Mouse (Mus musculus) cerebellum, adult 8-10 months (tissue): ENCODE measurements around the gene Qrsl1.

Source experiments
- DNase-seq: peaks from one replicate; pipeline ENCODE4 v3.0.0; 2022

Qrsl1 gene

GRCm38 (mm10) chr10:43856351-43856750 is 45.2 kb downstream of the Qrsl1 start:
- no peak for DNase-seq

GRCm38 (mm10) chr10:43855916-43856315 is 45.6 kb downstream of the Qrsl1 start:
- no peak for DNase-seq

DNA sequence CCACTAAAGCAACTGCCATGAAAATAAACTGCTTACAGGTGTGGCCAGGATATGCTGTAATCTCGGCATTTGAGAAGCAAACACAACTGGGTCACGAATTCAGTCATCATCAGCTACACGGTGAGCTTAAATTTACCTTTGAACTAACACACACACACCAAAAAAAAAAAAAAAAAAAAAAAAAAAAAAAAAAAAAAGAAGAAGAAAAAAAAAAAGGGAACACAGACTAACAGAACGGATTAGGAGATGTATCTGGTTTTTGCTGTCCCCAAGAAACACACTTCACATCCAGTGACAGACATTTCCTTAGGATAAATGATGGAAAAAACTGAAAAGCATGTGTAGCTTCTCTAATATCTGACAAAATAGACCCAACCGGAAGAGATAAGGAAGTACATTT is 49.6 kb downstream of the Qrsl1 start:
- no peak for DNase-seq

GRCm38 (mm10) chr10:43849478-43849877 is 52.1 kb downstream of the Qrsl1 start:
- DNase-seq: no peak

- no peak for DNase-seq
Observed at GRCm38 (mm10) chr10:43846141-43846622, 55.4 kb downstream of the Qrsl1 start.

GRCm38 (mm10) chr10:43845442-43845841 is 56.1 kb downstream of the Qrsl1 start:
- DNase-seq: no peak

GRCm38 (mm10) chr10:43841441-43841840 is 60.1 kb downstream of the Qrsl1 start:
- no peak for DNase-seq

DNA sequence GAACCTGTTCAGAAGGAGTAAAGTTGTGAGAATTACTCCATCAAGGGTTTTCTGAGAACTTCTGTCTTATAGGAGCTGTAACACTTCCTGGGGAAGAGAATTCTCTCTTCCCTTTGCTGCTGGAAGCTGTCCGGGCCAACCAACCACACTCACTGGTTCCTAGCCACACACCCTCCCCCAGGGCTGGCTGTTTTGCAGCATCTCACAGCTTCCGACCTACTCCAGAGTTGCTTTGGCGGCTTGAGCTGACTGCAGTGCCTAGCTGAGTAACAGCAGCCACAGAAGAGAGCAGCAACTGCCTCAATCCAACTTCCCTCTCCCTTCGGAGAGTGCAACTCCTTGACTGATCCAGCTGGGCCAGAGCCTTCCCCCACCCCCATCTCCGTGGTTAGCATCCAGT is 68.7 kb downstream of the Qrsl1 start:
- no peak for DNase-seq

DNA sequence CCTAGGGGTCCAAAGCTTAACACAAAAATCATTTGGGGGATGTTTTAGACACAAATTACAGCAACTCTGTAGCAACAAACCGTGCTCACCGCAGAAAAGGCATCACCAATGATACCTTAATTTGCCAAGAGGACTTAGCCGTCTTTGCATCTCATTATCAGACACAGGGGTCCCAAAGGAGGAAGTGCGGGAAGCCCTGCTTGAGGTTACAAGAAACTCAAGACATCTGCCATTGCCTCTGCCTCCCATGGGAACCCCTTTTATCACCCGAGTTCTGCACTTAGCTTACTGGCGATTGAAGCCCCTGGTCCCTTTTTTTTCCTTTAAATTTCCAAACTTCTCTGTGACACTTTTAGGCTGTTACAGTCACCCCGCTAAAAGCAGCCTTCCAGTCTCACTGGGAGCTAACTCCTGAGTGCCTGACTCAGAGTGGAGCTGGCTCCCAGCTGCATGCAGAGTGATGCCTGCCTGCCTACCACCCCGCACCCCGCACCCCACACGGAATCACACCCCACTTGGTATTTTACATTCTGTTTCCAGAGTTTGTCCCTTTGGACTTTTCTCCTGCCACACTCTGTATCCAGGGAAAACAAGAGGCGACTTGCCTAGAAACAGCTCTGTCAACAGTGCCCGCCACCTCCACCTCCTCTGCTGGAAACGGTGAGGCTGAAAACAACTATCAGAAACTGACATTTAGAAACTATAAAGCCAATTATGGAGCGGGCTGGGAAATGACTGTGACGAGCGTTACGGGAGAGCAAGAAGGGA is 71.1 kb downstream of the Qrsl1 start:
- DNase-seq: no peak

- no peak for DNase-seq
Observed at GRCm38 (mm10) chr10:43828686-43829015, 72.9 kb downstream of the Qrsl1 start.

DNA sequence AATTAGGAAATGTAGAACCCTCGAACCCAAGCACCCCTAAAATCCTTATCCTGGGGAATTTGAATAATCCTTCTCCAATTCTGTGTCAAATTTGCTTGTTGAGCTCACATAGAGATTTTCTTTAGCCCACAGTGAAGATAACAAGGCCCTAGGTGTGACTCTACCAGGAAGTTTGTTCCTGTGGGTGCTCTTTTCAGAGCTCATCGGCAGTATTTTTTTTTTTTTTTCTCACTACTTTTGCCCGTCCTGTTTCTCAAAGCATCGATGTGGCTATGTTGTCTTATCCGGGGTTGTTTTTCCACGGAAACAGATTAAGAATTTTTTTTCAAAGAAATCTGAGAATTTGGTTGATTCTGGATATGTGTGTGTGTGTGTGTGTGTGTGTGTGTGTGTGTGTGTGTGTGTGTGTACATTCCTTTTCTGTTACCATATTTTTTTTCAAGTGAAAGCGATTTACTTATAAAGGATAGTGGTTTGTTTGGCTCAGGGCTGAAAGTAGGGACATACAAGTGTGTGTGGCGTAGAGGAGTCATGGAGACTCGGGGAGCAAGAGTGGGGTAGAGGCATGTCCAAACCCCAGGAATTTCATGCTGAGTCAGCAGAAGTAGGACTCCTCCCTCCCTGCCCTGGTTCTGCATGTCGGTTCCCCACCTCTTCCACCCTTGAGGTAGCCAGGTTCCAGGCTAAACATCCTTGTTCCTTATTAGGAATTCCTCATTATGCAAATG is 73.4 kb downstream of the Qrsl1 start:
- DNase-seq: no peak

DNA sequence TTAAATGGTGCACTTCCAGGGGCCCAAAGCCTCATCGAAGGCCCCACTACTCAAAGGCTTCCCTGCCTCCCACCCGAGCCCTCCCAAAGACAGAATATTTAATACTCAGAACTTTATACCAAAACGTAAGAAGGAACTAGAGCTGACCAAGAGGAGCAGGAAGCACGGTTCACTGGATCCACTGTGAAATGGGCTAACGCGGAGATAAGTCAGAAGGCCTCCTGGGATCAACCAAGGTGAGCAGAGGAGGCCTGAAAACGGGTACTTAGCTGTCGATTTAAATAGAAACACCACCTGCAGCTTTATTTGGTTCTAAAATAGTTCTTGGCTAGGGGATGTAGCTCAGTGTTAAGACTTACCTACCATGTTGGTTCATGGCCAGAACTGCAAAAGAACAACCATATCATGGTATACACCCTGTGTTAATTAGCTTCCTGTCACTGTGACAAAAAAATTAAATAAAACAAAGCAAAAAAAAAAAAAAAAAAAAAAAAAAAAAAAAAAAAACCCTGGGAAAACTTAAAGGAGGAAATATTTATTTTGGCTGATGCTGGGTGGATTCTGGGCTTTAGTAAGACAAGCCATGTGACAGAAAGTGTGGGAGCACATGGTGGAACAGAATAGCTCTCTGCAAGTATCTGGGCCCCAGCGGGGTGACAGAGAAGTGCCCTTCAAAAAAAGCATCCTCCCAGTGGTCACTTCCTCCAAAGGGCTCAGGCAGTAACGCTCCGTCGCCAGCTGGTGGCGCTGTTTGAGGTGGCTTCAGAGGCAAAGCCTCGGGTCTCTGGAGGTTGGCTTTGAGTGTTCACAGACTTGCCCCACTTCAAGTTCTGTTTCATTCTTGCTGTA is 74.5 kb downstream of the Qrsl1 start:
- DNase-seq: no peak

- no peak for DNase-seq
Observed at GRCm38 (mm10) chr10:43825696-43826095, 75.8 kb downstream of the Qrsl1 start.

GRCm38 (mm10) chr10:43824713-43825112 is 76.8 kb downstream of the Qrsl1 start:
- DNase-seq: no peak
